Mouse (Mus musculus) retina, embryonic 14.5 days (tissue): ENCODE measurements at regions not wholly inside any gene's neighbourhood (a gene's known extent, or its start where the extent isn't known, plus 50 kb on each side); places are given as distances from the start of the nearest gene placed in this dataset.

ENCODE experiments used
- DNase-seq: peaks from one replicate; pipeline ENCODE4 v3.0.0-alpha.2; 2015; ENCODE audit warnings: low spot score

- no peak for DNase-seq
Observed at GRCm38 (mm10) chr13:81852309-81852978, 69.6 kb downstream of the Cetn3 start.

- DNase-seq = no peak
Observed at GRCm38 (mm10) chr13:81856072-81856471, 73.2 kb downstream of the Cetn3 start.

- DNase-seq = no peak
Observed at GRCm38 (mm10) chr13:81860683-81861082, 77.8 kb downstream of the Cetn3 start.

GRCm38 (mm10) chr13:81861886-81862600, 79.2 kb downstream of the Cetn3 start:
- DNase-seq = no peak

GRCm38 (mm10) chr13:81871226-81871625, 88.3 kb downstream of the Cetn3 start:
- no peak for DNase-seq

- no peak for DNase-seq
Observed at GRCm38 (mm10) chr13:81885879-81886278, 103.0 kb downstream of the Cetn3 start.

GRCm38 (mm10) chr13:81930266-81930665, 147.4 kb downstream of the Cetn3 start:
- no peak for DNase-seq

GRCm38 (mm10) chr13:81931199-81931598, 148.3 kb downstream of the Cetn3 start:
- no peak for DNase-seq

- DNase-seq = no peak
Observed at GRCm38 (mm10) chr13:81937061-81937460, 154.2 kb downstream of the Cetn3 start.

- peak; percentile 89 for DNase-seq
Observed at GRCm38 (mm10) chr13:81944047-81944446, 161.2 kb downstream of the Cetn3 start.

- no peak for DNase-seq
Observed at GRCm38 (mm10) chr13:81944469-81944868, 161.6 kb downstream of the Cetn3 start.

GRCm38 (mm10) chr13:81945741-81946140, 162.9 kb downstream of the Cetn3 start:
- no peak for DNase-seq

GRCm38 (mm10) chr13:81965431-81965830, 182.6 kb downstream of the Cetn3 start:
- no peak for DNase-seq

GRCm38 (mm10) chr13:81975878-81976277, 193.0 kb downstream of the Cetn3 start:
- DNase-seq = no peak

GRCm38 (mm10) chr13:81978003-81978402, 195.1 kb downstream of the Cetn3 start:
- no peak for DNase-seq

- peak; percentile 66 for DNase-seq
Observed at GRCm38 (mm10) chr13:81979289-81979688, 196.4 kb downstream of the Cetn3 start.

- no peak for DNase-seq
Observed at GRCm38 (mm10) chr13:81980094-81980493, 197.2 kb downstream of the Cetn3 start.

GRCm38 (mm10) chr13:81982491-81982890, 199.6 kb downstream of the Cetn3 start:
- no peak for DNase-seq

- DNase-seq = no peak
Observed at GRCm38 (mm10) chr13:82000681-82001212, 217.9 kb downstream of the Cetn3 start.

GRCm38 (mm10) chr13:82005929-82006726, 223.3 kb downstream of the Cetn3 start:
- DNase-seq = peak; percentile 51

GRCm38 (mm10) chr13:82007222-82007621, 224.3 kb downstream of the Cetn3 start:
- no peak for DNase-seq

GRCm38 (mm10) chr13:82039623-82040022, 256.7 kb downstream of the Cetn3 start:
- peak; percentile 12 for DNase-seq
